Mouse (Mus musculus) ES-E14 (cell line): ENCODE measurements around the gene Cops7a. TPM values are rescaled to one million over a fixed set of nuclear protein-coding genes. Genes with fewer than 3 reads are reported as not detected.

ENCODE experiments used
- DNase-seq: peaks from one replicate; pipeline ENCODE4 v3.0.0-alpha.2; 2013; ENCODE audit warnings: low read depth, low spot score
- H3K27ac ChIP-seq: 2 replicates; pipeline ENCODE4 v1.5.1; 2012; ENCODE audit warnings: low read depth, mild to moderate bottlenecking, low read length, moderate library complexity, mixed read lengths; ENCODE audit not compliant: poor library complexity, insufficient read depth, severe bottlenecking
- H3K36me3 ChIP-seq: 2 replicates; pipeline ENCODE4 v1.6.1; 2012; ENCODE audit warnings: mild to moderate bottlenecking, low read length, moderate library complexity, mixed read lengths; ENCODE audit not compliant: control insufficient read depth, poor library complexity, insufficient read depth, severe bottlenecking
- H3K4me1 ChIP-seq, 2 experiments: fragments of 150-350 bp in 1 of 2; sonication (generic) in 1 of 2; 2 replicates each; pipeline ENCODE4 v1.6.1; 2012; ENCODE audit warnings: low read length in 2 of 2, mild to moderate bottlenecking in 1 of 2, mixed read lengths in 1 of 2; ENCODE audit not compliant: control insufficient read depth in 2 of 2, insufficient read depth in 2 of 2, poor library complexity in 1 of 2
- H3K4me3 ChIP-seq, 2 experiments: fragments of 150-350 bp in 1 of 2; sonication (generic) in 1 of 2; 2 replicates each; pipeline ENCODE4 v1.5.1; 2012; ENCODE audit warnings: low read length in 2 of 2, low read depth in 1 of 2, mild to moderate bottlenecking in 1 of 2, mixed read lengths in 1 of 2; ENCODE audit not compliant: insufficient read depth in 1 of 2, poor library complexity in 1 of 2, severe bottlenecking in 1 of 2
- H3K9ac ChIP-seq: 2 replicates; pipeline ENCODE4 v1.6.1; 2012; ENCODE audit warnings: low read depth, mild to moderate bottlenecking, low read length, mixed read lengths; ENCODE audit not compliant: poor library complexity, insufficient read depth, severe bottlenecking
- H3K9me3 ChIP-seq: fragments of 150-350 bp; sonication (generic); 2 replicates; pipeline ENCODE4 v1.6.1; 2012; ENCODE audit warnings: low read depth, mild to moderate bottlenecking, low read length; ENCODE audit not compliant: control insufficient read depth, insufficient read depth
- CHD2 ChIP-seq: IDR thresholded peaks from 2 replicates; pipeline ENCODE4 v1.6.1; 2014; ENCODE audit warnings: mild to moderate bottlenecking, low read depth, low read length, inconsistent platforms
- HCFC1 ChIP-seq: IDR thresholded peaks from 2 replicates; pipeline ENCODE4 v1.6.1; 2012; ENCODE audit warnings: low read length, inconsistent platforms, borderline replicate concordance; ENCODE audit not compliant: insufficient read depth
- MAFK ChIP-seq: IDR thresholded peaks from 2 replicates; pipeline ENCODE4 v1.6.1; 2014; ENCODE audit warnings: mild to moderate bottlenecking, low read depth, low read length, inconsistent platforms; ENCODE audit not compliant: insufficient read depth
- ZC3H11A ChIP-seq: IDR thresholded peaks from 2 replicates; pipeline ENCODE4 v1.6.1; 2012; ENCODE audit warnings: low read depth, mild to moderate bottlenecking, inconsistent platforms, low read length, borderline replicate concordance
- ZNF384 ChIP-seq: IDR thresholded peaks from 2 replicates; pipeline ENCODE4 v1.6.1; 2012; ENCODE audit warnings: low read depth, low read length, inconsistent platforms
- in situ Hi-C, 2 experiments: fragments of 600-800 bp; cut with MboI; formaldehyde crosslinking; loops; one replicate each; pipeline ENCODE4 v1.15.1; 2025; ENCODE audit warnings: low sequenced_read_pairs in 2 of 2, inconsistent platforms in 1 of 2; ENCODE audit not compliant: unreplicated experiment in 2 of 2
- total RNA-seq: library from RNA; depleted of rRNA; stranded (reverse); fragments of 300-350 nt; gene quantifications from 2 replicates; pipeline ENCODE4 v1.2.3, GENCODE M21; 2012

Gene Cops7a
- total RNA-seq, 1 experiment: 138 TPM

DNA sequence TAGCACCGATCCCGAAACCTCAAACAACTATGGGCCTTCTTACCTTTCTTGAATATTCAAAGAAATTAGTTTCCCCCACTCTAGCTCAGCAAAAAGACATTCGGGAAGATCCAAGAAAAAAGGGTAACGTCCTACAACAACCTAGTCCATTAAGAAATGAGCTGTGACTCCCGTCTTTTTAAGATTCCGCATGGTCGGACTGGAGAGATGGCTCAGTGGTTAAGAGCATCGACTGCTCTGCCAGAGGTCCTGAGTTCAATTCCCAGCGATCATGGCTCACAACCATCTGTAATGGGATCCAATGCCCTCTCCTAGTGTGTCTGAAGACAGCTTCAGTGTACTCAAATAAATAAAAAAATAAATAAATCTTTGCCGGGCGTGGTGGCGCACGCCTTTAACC lies 42.7 kb upstream of the Cops7a start:
- Histone ChIP-seq H3K9ac (peak overlapping the region; percentile 85), H3K4me1 (peaks cover 4 to 12% of the 10 kb centered on the region in 2 experiments; a peak in 3 of 4 replicates), H3K27ac (peak overlapping the region; percentile 76; the same call in 1 of the 2 replicates), H3K9me3 (no peaks in the 10 kb centered on the region), H3K4me3 (peak overlapping the region; percentile 69 to 97), H3K36me3 (peaks cover 2% of the 10 kb centered on the region; the same call in 1 of the 2 replicates)
- in situ Hi-C loops: no loop called here
- DNase-seq: no peak
- no peak for TF ChIP-seq CHD2
- no peak for TF ChIP-seq ZC3H11A
- no peak for TF ChIP-seq HCFC1
- TF ChIP-seq MAFK: no peak
- no peak for TF ChIP-seq ZNF384

DNA sequence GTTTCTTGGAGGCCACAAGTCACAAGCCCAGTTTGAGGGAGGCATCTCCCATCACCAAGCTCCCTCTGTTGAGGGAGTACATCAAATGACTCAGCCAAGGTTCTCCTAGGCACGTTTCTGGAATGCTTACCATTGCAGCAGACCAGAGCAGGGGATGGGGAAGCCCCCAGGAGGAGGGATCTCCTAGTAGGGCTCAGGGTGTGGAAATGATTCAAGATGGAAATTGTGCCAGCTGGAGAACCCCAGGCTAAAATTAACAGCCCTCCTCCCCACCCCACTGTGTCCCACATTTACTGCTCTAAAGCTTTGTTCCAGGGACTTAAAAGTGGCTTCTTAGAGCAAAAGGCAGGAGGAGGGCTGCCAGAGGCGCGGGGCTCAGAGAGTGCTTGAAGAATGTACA lies 39.7 kb upstream of the Cops7a start:
- no peak overlapping the region for H3K9ac ChIP-seq
- H3K27ac ChIP-seq: no peak overlapping the region
- peaks cover 6 to 17% of the 10 kb centered on the region in 2 experiments; a peak in 3 of 4 replicates for H3K4me1 ChIP-seq
- no peak for DNase-seq
- in situ Hi-C loops: no loop called here
- no peak for TF ChIP-seq ZC3H11A
- no peak for TF ChIP-seq MAFK
- TF ChIP-seq ZNF384: no peak
- TF ChIP-seq HCFC1: no peak
- TF ChIP-seq CHD2: no peak
- no peak overlapping the region for H3K4me3 ChIP-seq
- no peaks in the 10 kb centered on the region for H3K9me3 ChIP-seq
- H3K36me3 ChIP-seq: peaks cover 10% of the 10 kb centered on the region; the same call in 1 of the 2 replicates

DNA sequence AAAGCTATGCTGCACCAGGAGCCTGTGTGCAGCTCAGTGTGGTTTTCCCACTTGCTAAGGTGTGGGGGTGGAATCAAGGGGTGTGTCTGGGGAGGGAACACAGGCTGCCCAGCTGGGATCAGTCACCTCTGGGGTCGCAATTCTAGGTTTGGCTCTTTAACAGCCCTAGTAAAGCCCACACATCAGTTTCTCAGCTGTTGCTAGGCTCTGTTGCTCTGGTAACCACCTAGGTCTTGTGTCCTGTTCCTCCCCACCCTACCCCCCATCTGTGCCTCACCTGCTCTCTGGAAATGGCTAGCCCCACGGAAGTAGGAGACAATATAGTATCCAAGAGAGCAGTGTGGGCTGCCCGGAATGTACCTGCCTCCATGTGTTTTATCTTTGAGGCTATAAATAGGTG lies 38.4 kb upstream of the Cops7a start:
- Histone ChIP-seq H3K9ac (no peak overlapping the region), H3K4me3 (no peak overlapping the region), H3K9me3 (no peaks in the 10 kb centered on the region), H3K4me1 (peaks cover 6 to 19% of the 10 kb centered on the region in 2 experiments; a peak in 3 of 4 replicates), H3K27ac (no peak overlapping the region), H3K36me3 (peaks cover 10% of the 10 kb centered on the region; the same call in 1 of the 2 replicates)
- no peak for DNase-seq
- TF ChIP-seq MAFK (no peak), ZNF384 (no peak), HCFC1 (no peak), CHD2 (no peak), ZC3H11A (no peak)
- in situ Hi-C loops: no loop called here

DNA sequence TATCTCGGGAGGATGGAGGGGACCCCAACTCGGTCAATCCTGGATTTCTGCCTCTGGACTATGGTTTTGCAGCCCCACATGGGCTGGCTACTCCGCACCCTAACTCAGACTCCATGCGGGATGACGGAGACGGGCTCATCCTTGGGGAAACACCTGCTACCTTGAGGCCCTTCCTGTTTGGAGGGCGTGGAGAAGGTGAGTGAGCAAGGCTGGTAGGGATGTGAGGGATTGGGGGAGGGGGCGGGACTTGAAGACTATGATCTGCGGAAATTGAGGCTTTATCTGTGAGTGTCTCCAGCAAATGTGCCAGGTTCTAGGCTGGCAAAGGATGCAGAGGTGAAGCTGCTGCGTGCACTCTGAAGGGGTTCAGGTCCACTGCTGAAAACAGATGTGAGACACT lies 34.2 kb upstream of the Cops7a start:
- Histone ChIP-seq H3K4me3 (peak overlapping the region; percentile 46 to 50), H3K4me1 (peaks cover 3 to 28% of the 10 kb centered on the region in 2 experiments), H3K36me3 (peaks cover 10% of the 10 kb centered on the region; the same call in 1 of the 2 replicates), H3K9ac (peak overlapping the region; percentile 48), H3K27ac (0 out of 2 replicates have a peak overlapping the region, but pooled peaks have one; percentile 2), H3K9me3 (no peaks in the 10 kb centered on the region)
- in situ Hi-C loops: no loop called here
- TF ChIP-seq ZC3H11A (no peak), CHD2 (no peak), MAFK (no peak), ZNF384 (no peak), HCFC1 (no peak)
- no peak for DNase-seq

DNA sequence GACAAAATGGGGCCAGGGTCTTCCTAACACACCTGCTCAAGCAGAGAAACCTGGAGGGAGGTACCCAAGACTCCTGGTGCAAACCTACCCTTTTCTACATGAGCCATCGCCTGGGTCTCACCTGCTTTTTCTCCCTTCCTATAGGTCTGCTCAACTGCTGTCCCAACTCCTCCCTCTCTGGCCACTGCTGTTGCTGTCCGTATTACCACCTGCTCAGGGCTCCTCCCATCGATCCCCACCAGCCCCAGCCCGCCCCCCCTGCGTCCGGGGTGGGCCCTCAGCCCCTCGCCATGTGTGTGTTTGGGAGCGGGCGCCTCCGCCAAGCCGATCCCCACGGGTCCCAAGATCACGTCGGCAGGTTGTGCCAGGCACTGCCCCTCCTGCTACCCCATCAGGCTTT lies 33.8 kb upstream of the Cops7a start:
- no peaks in the 10 kb centered on the region for H3K9me3 ChIP-seq
- H3K4me3 ChIP-seq: peak overlapping the region; percentile 46 to 50
- H3K36me3 ChIP-seq: peaks cover 10% of the 10 kb centered on the region; the same call in 1 of the 2 replicates
- H3K9ac ChIP-seq: peak overlapping the region; percentile 48
- TF ChIP-seq ZC3H11A (no peak), MAFK (no peak), ZNF384 (no peak), HCFC1 (no peak), CHD2 (no peak)
- peaks cover 3 to 24% of the 10 kb centered on the region in 2 experiments for H3K4me1 ChIP-seq
- DNase-seq: no peak
- H3K27ac ChIP-seq: 0 out of 2 replicates have a peak overlapping the region, but pooled peaks have one; percentile 2
- in situ Hi-C loops: no loop called here
